Mouse (Mus musculus) MEL (cell line): ENCODE measurements around the gene Bnc2. TPM values are rescaled to one million over a fixed set of nuclear protein-coding genes. Genes with fewer than 3 reads are reported as not detected.

ENCODE experiments used
- DNase-seq: peaks from one replicate; pipeline ENCODE4 v3.0.0; 2011; ENCODE audit warnings: low read depth, low spot score
- H3K27ac ChIP-seq: 2 replicates; pipeline ENCODE4 v1.5.1; 2012; ENCODE audit warnings: low read depth, mild to moderate bottlenecking, control low read depth, low read length, moderate library complexity; ENCODE audit not compliant: control insufficient read depth
- H3K27me3 ChIP-seq, 2 experiments: fragments of 150-350 bp in 1 of 2; sonication (generic) in 1 of 2; 2 replicates each; pipeline ENCODE4 v1.6.1; 2012; ENCODE audit warnings: low read length in 2 of 2, mild to moderate bottlenecking in 2 of 2, improper control_type of control experiment in 1 of 2, moderate library complexity in 1 of 2; ENCODE audit not compliant: insufficient read depth in 2 of 2, control insufficient read depth in 1 of 2
- H3K36me3 ChIP-seq, 2 experiments: 2 replicates each; pipeline ENCODE4 v1.6.1; 2012 to 2014; ENCODE audit warnings: low read length in 2 of 2, improper control_type of control experiment in 1 of 2, inconsistent platforms in 1 of 2, mild to moderate bottlenecking in 1 of 2; ENCODE audit not compliant: insufficient read depth in 2 of 2, control insufficient read depth in 1 of 2
- H3K4me1 ChIP-seq, 2 experiments: fragments of 150-350 bp in 1 of 2; sonication (generic) in 1 of 2; 2 replicates each; pipeline ENCODE4 v1.6.1; 2012; ENCODE audit warnings: low read length in 2 of 2, improper control_type of control experiment in 1 of 2, mild to moderate bottlenecking in 1 of 2; ENCODE audit not compliant: insufficient read depth in 2 of 2, control insufficient read depth in 1 of 2
- H3K4me3 ChIP-seq, 2 experiments: fragments of 150-350 bp in 1 of 2; sonication (generic) in 1 of 2; 2 replicates each; pipeline ENCODE4 v1.5.1; 2012; ENCODE audit warnings: low read depth in 2 of 2, low read length in 2 of 2, mild to moderate bottlenecking in 2 of 2, moderate library complexity in 2 of 2, control low read depth in 1 of 2, improper control_type of control experiment in 1 of 2; ENCODE audit not compliant: control insufficient read depth in 1 of 2, insufficient read depth in 1 of 2
- H3K79me2 ChIP-seq: 2 replicates; pipeline ENCODE4 v1.6.1; 2012; ENCODE audit warnings: mild to moderate bottlenecking, low read length, moderate library complexity; ENCODE audit not compliant: control insufficient read depth, poor library complexity, insufficient read depth
- H3K9ac ChIP-seq: 2 replicates; pipeline ENCODE4 v1.6.1; 2012; ENCODE audit warnings: low read depth, mild to moderate bottlenecking, control low read depth, low read length, moderate library complexity; ENCODE audit not compliant: control insufficient read depth, poor library complexity, severe bottlenecking
- H3K9me3 ChIP-seq: fragments of 150-350 bp; sonication (generic); replicated peaks from 2 replicates; pipeline ENCODE4 v1.6.1; 2012; ENCODE audit warnings: mild to moderate bottlenecking, low read length, improper control_type of control experiment, moderate library complexity; ENCODE audit not compliant: insufficient read depth
- CHD2 ChIP-seq: IDR thresholded peaks from 2 replicates; pipeline ENCODE4 v1.6.1; 2011; ENCODE audit warnings: low read length, improper control_type of control experiment
- ETS1 ChIP-seq: IDR thresholded peaks from 2 replicates; pipeline ENCODE4 v1.6.1; 2012; ENCODE audit warnings: low read depth, mild to moderate bottlenecking, inconsistent platforms, low read length, improper control_type of control experiment, moderate library complexity
- GABPA ChIP-seq: IDR thresholded peaks from 2 replicates; pipeline ENCODE4 v1.6.1; 2012; ENCODE audit warnings: low read depth, mild to moderate bottlenecking, inconsistent platforms, low read length, improper control_type of control experiment, moderate library complexity
- GATA1 ChIP-seq: IDR thresholded peaks from 2 replicates; pipeline ENCODE4 v1.6.1; 2011; ENCODE audit warnings: low read depth, low read length, improper control_type of control experiment
- HCFC1 ChIP-seq: IDR thresholded peaks from 2 replicates; pipeline ENCODE4 v1.6.1; 2012; ENCODE audit warnings: low read depth, mild to moderate bottlenecking, inconsistent platforms, low read length, improper control_type of control experiment, moderate library complexity
- MAFK ChIP-seq: IDR thresholded peaks from 2 replicates; pipeline ENCODE4 v1.6.1; 2011; ENCODE audit warnings: low read depth, mild to moderate bottlenecking, low read length, improper control_type of control experiment, borderline replicate concordance
- MEF2A ChIP-seq: IDR thresholded peaks from 2 replicates; pipeline ENCODE4 v1.6.1; 2014; ENCODE audit warnings: low read depth, mild to moderate bottlenecking, inconsistent platforms, low read length, improper control_type of control experiment; ENCODE audit not compliant: poor library complexity, insufficient replicate concordance, severe bottlenecking; ENCODE audit errors: extremely low read depth
- MXI1 ChIP-seq: IDR thresholded peaks from 2 replicates; pipeline ENCODE4 v1.6.1; 2011; ENCODE audit warnings: mild to moderate bottlenecking, low read depth, low read length, improper control_type of control experiment
- MYB ChIP-seq: IDR thresholded peaks from 2 replicates; pipeline ENCODE4 v1.6.1; 2011; ENCODE audit warnings: mild to moderate bottlenecking, low read depth, low read length, improper control_type of control experiment
- MYC ChIP-seq: IDR thresholded peaks from 2 replicates; pipeline ENCODE4 v1.6.1; 2011; ENCODE audit warnings: low read depth, mild to moderate bottlenecking, low read length, improper control_type of control experiment, moderate library complexity
- NELFE ChIP-seq: IDR thresholded peaks from 2 replicates; pipeline ENCODE4 v1.6.1; 2011; ENCODE audit warnings: low read depth, low read length, improper control_type of control experiment
- NRF1 ChIP-seq: IDR thresholded peaks from 2 replicates; pipeline ENCODE4 v1.6.1; 2014; ENCODE audit warnings: low read depth, mild to moderate bottlenecking, inconsistent platforms, low read length, improper control_type of control experiment, moderate library complexity; ENCODE audit not compliant: poor library complexity, insufficient read depth, severe bottlenecking
- POLR2AphosphoS2 ChIP-seq: IDR thresholded peaks from 2 replicates; pipeline ENCODE4 v1.6.1; 2011; ENCODE audit warnings: low read length, improper control_type of control experiment
- POLR2AphosphoS5 ChIP-seq: IDR thresholded peaks from 2 replicates; pipeline ENCODE4 v1.6.1; 2012; ENCODE audit warnings: low read depth, borderline replicate concordance, mild to moderate bottlenecking, inconsistent platforms, low read length, moderate library complexity, mixed read lengths
- RAD21 ChIP-seq: IDR thresholded peaks from 2 replicates; pipeline ENCODE4 v1.6.1; 2011; ENCODE audit warnings: mild to moderate bottlenecking, low read depth, low read length, improper control_type of control experiment
- SIN3A ChIP-seq: IDR thresholded peaks from 2 replicates; pipeline ENCODE4 v1.6.1; 2012; ENCODE audit warnings: low read length, improper control_type of control experiment, inconsistent platforms
- UBTF ChIP-seq: IDR thresholded peaks from 2 replicates; pipeline ENCODE4 v1.6.1; 2012; ENCODE audit warnings: low read depth, mild to moderate bottlenecking, inconsistent platforms, low read length, improper control_type of control experiment, moderate library complexity, borderline replicate concordance; ENCODE audit not compliant: insufficient read depth
- USF2 ChIP-seq, 2 experiments: IDR thresholded peaks; 2 replicates each; pipeline ENCODE4 v1.6.1; 2011 to 2012; ENCODE audit warnings: improper control_type of control experiment in 2 of 2, low read length in 2 of 2, borderline replicate concordance in 1 of 2, inconsistent platforms in 1 of 2, low read depth in 1 of 2, mild to moderate bottlenecking in 1 of 2; ENCODE audit not compliant: insufficient read depth in 1 of 2
- ZNF384 ChIP-seq: IDR thresholded peaks from 2 replicates; pipeline ENCODE4 v1.6.1; 2012; ENCODE audit warnings: low read depth, mild to moderate bottlenecking, inconsistent platforms, low read length, improper control_type of control experiment
- polyA plus RNA-seq, 2 experiments: library from polyadenylated mRNA; stranded (reverse) in 1 of 2; unstranded in 1 of 2; fragments of >175 nt in 1 of 2; fragments of >200 nt in 1 of 2; gene quantifications; 2 replicates each; pipeline versions ENCODE4 v1.2.1 to v1.2.4; 2012; ENCODE audit warnings: low replicate concordance in 2 of 2, low read depth in 1 of 2; ENCODE audit not compliant: insufficient read length in 2 of 2, insufficient read depth in 1 of 2, missing spikeins in 1 of 2
- total RNA-seq: library from RNA; depleted of rRNA; stranded (reverse); fragments of 300-350 nt; gene quantifications from 2 replicates; pipeline ENCODE4 v1.2.3, GENCODE M21; 2012

The Bnc2 gene
- total and polyA plus RNA-seq, 3 experiments, result not detected

GRCm38 (mm10) chr4:84672181-84672791, 2.8 kb downstream of the Bnc2 start:
- H3K4me1 ChIP-seq, result no peaks in the 10 kb centered on the region
- H3K27ac ChIP-seq, result no peak overlapping the region
- H3K27me3 ChIP-seq, result no peaks in the 10 kb centered on the region
- H3K9ac ChIP-seq, result no peak overlapping the region
- TF ChIP-seq POLR2AphosphoS5 (no peak), MEF2A (no peak), MYB (no peak)
- H3K4me3 ChIP-seq, result no peak overlapping the region
- no peaks in the 10 kb centered on the region for H3K79me2 ChIP-seq
- no peaks in the 10 kb centered on the region for H3K36me3 ChIP-seq
- DNase-seq, result no peak
- no peaks in the 10 kb centered on the region for H3K9me3 ChIP-seq

- Histone ChIP-seq H3K36me3 (no peaks in the 10 kb centered on the region), H3K9ac (no peak overlapping the region), H3K4me3 (no peak overlapping the region), H3K9me3 (no peaks in the 10 kb centered on the region)
- TF ChIP-seq GABPA (no peak), ZNF384 (no peak), USF2 (IDR thresholded peaks at IDR 0.05; ENCODE audit: borderline replicate concordance in 1 of 2, insufficient read depth in 1 of 2, low read depth in 1 of 2, low read length in 2 of 2) (no peak), MEF2A (no peak), SIN3A (no peak), RAD21 (no peak), MXI1 (no peak), POLR2AphosphoS2 (no peak), NELFE (no peak), MAFK (no peak), GATA1 (no peak)
- TF ChIP-seq, all 39 proteins: peak for 0
- H3K27me3 ChIP-seq, result no peaks in the 10 kb centered on the region
- H3K4me1 ChIP-seq, result no peaks in the 10 kb centered on the region
- DNase-seq, result no peak
- H3K27ac ChIP-seq, result no peak overlapping the region
- H3K79me2 ChIP-seq, result no peaks in the 10 kb centered on the region
Measured at GRCm38 (mm10) chr4:84670996-84671395, 4.1 kb downstream of the Bnc2 start.

GRCm38 (mm10) chr4:84669650-84670049, 5.4 kb downstream of the Bnc2 start:
- Histone ChIP-seq H3K36me3 (no peaks in the 10 kb centered on the region), H3K27me3 (no peaks in the 10 kb centered on the region), H3K9ac (no peak overlapping the region), H3K79me2 (no peaks in the 10 kb centered on the region), H3K4me1 (no peaks in the 10 kb centered on the region), H3K4me3 (no peak overlapping the region)
- TF ChIP-seq UBTF (no peak), MXI1 (no peak), ETS1 (no peak), MYC (no peak), NRF1 (no peak), HCFC1 (no peak), CHD2 (no peak)
- TF ChIP-seq, all 39 proteins: peak for 0
- Histone ChIP-seq H3K9me3 (no peaks in the 10 kb centered on the region), H3K27ac (no peak overlapping the region)
- no peak for DNase-seq
